Comparison of ENCODE assay signal across 15 mouse cellular contexts in the genomic region with DNA sequence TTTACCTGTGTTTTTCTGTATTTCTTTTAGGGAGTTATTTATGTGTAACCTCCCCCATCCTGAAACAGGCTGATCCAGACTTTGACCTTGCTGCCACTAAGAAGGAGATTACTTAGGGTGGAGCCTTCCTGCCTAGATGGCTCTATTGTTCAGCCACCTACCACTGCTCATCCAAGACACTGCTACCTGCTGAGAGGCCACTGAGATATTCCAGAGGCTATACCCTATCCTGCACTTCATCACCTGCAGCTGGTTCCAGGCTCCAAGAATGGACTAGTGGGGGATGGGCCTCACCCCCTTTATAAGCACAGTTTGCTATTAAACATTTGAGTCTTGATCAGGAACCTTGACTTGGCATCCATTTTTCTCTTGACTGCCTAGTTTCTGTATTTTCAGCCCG.
"Had no signal": no experiment of that assay in that cellular context is flagged by ENCODE, and none has a peak within 500 bp of the region (broad histone marks: within the 10 kb centered on the region; RNA-seq: fewer than 3 reads in every experiment).

No protein-coding gene starts in this region.

- H3K27me3 ChIP-seq: neural tube, embryonic 15.5 days; stomach, embryonic 15.5 days had no signal

- H3K4me2 ChIP-seq: neural tube, embryonic 15.5 days; stomach, embryonic 15.5 days had no signal

- H3K4me3 ChIP-seq: neural tube, embryonic 15.5 days; stomach, embryonic 15.5 days had no signal

- H3K9me3 ChIP-seq: neural tube, embryonic 15.5 days; stomach, embryonic 15.5 days had no signal

- H3K27ac ChIP-seq: neural tube, embryonic 15.5 days; stomach, embryonic 15.5 days; stomach, postnatal 0 days had no signal

- H3K9ac ChIP-seq: neural tube, embryonic 15.5 days; stomach, embryonic 15.5 days had no signal

- DNase-seq: retina, postnatal 1 day; right cerebral cortex, adult 18-20 months; right cerebral cortex, postnatal 14 days; right cerebral cortex, postnatal 25 days; right cerebral cortex, postnatal 4 days; spleen, adult 18-20 months; thymus, adult 18-20 months; thymus, adult 2 months; thymus, postnatal 14 days; thymus, postnatal 25 days; thymus, postnatal 36 days; thymus, postnatal 4 days had no signal

- H3K36me3 ChIP-seq: neural tube, embryonic 15.5 days; stomach, embryonic 15.5 days had no signal

- H3K4me1 ChIP-seq: neural tube, embryonic 15.5 days; stomach, embryonic 15.5 days had no signal
